Mouse (Mus musculus) liver, embryonic 14.5 days (tissue): ENCODE results near the gene Clic1.

Source experiments
- CTCF ChIP-seq: IDR thresholded peaks from 2 replicates; pipeline ENCODE4 v1.5.1; 2016; ENCODE audit warnings: antibody characterized with exemption, low read depth, control low read depth
- EP300 ChIP-seq: IDR thresholded peaks from 2 replicates; pipeline ENCODE4 v1.6.1; 2016; ENCODE audit warnings: antibody characterized with exemption, low read depth

- TF ChIP-seq CTCF: no peak
- no peak for TF ChIP-seq EP300
Measured at GRCm38 (mm10) chr17:35080248-35080647, 30.5 kb downstream of the Clic1 start.
